Mouse (Mus musculus) heart, postnatal 14 days (tissue): ENCODE results near the gene Ifrd2. TPM values are rescaled to one million over a fixed set of nuclear protein-coding genes. Genes with fewer than 3 reads are reported as not detected.
"Not testable (repeated sequence)": the region's sequence is repeated elsewhere in the genome, so short reads cannot be mapped to it uniquely, and the experiment has no call there.

Source experiments
- DNase-seq, 2 experiments: peaks; one replicate each; pipeline ENCODE4 v3.0.0; 2021 to 2022
- intact Hi-C: fragments of 180-260 bp; cut with DNase I; formaldehyde crosslinking; loops from one replicate; pipeline ENCODE4 v1.15.1; 2025
- total RNA-seq, 2 experiments: library from RNA; stranded (reverse); gene quantifications; 2 replicates each; pipeline ENCODE4 v1.2.3; 2021

The Ifrd2 gene
- total RNA-seq, 2 experiments from 2014 or later: 36.7 to 47.1 TPM

DNA sequence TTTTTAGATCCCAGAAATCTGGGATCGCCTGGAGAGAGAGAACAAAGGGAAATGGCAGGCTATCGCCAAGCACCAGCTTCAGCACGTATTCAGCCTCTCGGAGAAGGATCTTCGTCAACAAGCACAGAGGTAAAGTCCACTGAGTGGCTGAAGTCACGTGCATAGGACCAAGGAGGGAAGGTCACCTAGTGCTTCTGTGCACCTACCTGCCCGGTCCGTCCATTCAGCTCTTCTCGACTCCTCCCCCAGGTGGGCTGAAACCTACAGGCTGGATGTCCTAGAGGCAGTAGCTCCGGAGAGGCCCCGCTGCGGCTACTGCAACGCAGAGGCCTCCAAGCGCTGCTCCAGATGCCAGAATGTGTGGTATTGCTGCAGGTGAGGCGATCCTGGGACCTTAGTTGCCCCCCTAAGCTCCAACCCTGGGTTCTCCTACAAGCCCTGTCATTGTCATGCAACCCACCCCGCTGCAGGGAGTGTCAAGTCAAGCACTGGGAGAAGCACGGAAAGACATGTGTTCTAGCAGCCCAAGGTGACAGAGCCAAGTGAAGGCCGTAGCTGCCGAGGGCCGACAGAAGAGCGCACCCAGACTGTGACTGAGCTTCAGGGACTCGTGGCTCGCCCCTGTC lies 36.8 kb upstream of the Ifrd2 start:
- no peak for DNase-seq
- intact Hi-C loops: no loop called here

DNA sequence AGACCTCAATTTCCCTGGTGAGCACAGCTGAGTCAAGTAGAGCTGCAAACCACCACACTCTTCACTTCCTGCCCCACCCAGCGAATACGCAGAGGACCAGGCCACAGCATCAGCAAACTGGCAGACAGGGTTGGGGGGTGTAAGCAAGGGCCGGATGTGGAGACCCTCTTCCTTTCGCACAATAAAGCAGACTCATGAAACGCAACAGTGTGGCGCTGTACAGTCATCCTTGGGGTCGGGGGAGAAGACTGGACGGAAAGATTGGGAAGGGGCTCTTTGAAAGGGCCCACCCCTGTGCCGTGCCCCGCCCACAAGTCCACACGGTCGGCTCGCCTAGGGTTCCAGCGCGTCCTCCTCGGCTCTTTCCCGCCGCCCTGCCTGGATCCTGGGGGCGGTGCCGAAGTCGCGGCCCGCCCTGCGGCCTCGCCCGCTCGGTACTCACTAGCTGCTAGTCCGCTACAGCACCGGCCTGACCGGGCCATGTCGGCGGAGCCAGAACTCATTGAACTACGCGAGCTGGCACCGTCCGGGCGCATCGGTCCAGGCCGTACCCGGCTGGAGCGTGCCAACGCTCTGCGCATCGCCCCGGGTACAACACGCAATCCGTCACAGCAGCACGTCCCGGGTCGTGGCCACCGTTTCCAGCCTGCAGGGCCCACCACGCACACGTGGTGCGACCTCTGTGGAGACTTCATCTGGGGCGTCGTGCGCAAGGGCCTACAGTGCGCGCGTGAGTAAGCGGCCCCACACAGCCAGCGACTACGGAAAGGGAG lies 36.1 kb upstream of the Ifrd2 start, which contains the start of gene Rassf1:
Gene Rassf1, plus strand, starts transcription at position 439 of the 773 bp plus-strand sequence.
- intact Hi-C loops: no loop called here
- peak; percentile 77 to 81 for DNase-seq

DNA sequence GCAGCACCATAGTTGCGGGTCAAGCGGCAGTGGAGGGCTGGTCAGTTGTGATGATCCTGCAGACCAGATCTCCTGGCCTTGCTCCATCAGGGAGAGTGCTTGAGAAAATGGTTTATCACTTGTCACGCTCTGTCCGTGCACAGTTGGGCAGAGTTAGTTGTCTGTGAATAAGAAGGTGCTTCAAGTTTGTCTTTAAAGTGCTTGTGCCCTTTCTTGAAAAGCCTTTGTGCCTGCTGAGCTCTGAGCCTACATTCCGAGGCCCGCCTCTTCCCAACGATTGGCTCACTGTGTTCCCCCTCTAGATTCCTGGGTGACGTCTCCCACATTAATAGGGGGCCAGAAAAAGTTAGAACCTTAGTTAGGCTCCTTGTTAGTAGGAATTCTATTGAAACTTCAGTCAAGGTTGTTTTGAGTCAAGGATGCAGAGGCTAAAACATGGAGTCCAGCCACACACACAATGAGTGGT lies 35.5 kb upstream of the Ifrd2 start:
- intact Hi-C loops: no loop called here
- DNase-seq: no peak

- intact Hi-C loops: no loop called here
- DNase-seq: no peak
Measured at GRCm38 (mm10) chr9:107552690-107553393, 34.6 kb upstream of the Ifrd2 start.

DNA sequence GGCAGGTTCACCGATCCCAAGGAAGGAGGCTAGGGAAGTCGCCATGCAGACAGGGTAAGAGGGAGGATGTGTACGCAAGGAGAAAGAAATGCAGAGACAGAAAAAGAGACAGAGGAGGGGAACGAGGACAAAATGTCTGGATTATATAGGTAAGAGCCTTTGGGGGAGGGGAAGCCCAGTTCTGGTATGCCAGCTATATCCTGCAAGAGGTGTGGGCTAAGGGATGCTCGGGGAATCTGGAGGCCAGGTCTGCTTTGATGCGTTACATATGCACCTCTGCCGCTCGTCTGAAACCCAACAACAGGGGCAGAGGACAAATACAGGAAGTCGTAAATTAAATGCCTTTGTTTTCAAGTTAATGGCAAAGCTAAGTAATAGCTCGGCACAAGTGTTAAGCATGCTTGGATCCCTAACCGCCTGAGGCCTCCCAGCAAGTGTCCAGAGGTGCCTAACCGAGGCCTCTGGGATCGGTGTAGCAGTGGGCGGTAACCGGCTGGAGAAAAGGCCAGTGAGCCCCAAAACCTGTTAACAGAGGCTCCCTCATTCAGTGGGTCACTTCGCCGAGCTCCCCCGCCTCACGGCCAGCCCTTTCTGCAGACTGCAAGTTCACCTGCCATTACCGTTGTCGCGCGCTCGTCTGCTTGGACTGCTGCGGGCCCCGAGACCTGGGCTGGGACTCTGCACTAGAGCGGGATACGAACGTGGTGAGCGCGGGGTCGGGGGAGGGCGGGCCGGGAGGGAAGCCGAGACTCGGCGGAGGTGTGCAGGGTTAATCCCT lies 33.7 kb upstream of the Ifrd2 start:
- intact Hi-C loops: no loop called here

DNA sequence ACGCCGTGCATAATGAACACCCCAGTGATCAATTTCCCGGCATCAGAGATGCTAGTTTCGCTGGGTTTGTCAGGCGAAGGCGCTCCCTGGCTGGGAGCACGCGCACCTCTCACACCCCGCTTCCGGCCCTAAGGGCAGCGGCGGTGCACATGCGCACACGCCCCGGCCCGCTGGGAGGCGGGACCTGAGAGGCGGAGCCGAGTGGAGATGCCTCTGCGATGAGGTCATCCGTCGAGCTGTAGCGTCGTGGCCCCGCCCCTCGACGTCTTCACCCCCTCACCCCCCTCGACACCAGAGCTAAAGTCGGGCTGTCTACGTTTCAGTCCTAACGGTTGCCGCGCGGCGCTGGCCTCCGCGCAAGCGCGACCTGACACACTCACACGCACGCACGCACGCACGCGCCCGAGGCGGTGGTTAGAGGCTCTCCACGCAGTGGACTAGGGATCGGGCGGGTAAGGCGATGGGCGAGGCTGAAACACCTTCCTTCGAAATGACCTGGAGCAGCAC lies 33.1 kb upstream of the Ifrd2 start:
- intact Hi-C loops: no loop called here

More for the DNA sequence above, 33.7 kb upstream of the Ifrd2 start:
- DNase-seq: peak in 1 of 2 experiments; percentile 38

GRCm38 (mm10) chr9:107555031-107555457 lies 32.4 kb upstream of the Ifrd2 start:
- intact Hi-C loops: no loop called here
- DNase-seq: peak; percentile 73

More for the DNA sequence above, 33.1 kb upstream of the Ifrd2 start:
- peak; percentile 96 for DNase-seq

DNA sequence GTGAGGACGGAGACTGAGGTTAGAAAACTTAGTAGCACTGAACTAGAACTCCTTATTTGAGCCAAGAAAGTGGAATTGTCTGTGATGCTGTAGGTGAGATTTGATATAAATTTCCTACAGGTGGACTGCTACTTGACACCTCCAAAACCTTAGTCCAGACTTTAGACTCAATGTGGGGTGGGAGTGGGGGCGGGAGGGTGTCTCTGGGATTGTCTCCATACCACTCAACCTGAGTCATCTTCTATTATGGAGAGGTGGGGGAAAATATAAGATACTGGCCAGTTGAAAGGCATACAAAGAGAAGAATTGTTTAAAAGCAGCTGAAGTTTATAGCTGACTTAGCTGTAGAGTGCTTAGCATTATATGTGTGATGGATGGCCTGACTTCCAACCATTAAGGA lies 31.7 kb upstream of the Ifrd2 start:
- intact Hi-C loops: no loop called here

GRCm38 (mm10) chr9:107556346-107556745 lies 31.1 kb upstream of the Ifrd2 start:
- intact Hi-C loops: no loop called here
- no peak for DNase-seq

More for the DNA sequence above, 31.7 kb upstream of the Ifrd2 start:
- DNase-seq: no peak

DNA sequence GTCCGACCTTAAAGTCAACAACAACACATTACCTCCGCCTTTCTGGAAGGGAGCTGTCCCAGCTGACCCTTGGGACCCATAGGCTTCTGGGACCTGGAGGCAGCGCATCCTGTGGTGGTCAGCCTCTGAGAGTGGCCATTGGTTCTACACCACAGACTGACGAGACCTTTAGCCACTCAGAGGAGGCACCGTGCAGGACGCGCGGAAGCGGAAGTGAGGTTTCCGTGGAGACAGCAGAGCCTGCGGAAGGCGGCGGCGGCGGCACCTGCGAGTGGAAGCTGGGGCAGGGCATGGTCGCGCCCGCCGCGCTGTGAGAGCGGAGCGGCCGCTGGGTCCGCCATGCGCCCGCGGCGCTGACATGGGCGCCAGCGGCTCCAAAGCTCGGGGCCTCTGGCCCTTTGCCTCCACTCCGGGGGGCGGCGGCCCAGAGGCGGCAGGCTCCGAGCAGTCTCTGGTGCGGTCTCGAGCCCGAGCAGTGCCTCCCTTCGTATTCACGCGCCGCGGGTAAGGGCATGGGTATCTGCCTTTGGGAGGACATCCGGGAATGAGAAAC lies 24.3 kb upstream of the Ifrd2 start, which contains the start of gene Tusc2:
Gene Tusc2, plus strand, starts transcription at position 227 of the 553 bp plus-strand sequence.
- intact Hi-C loops: no loop called here
- DNase-seq: peak; percentile 92 to 94

GRCm38 (mm10) chr9:107565556-107565955 lies 21.9 kb upstream of the Ifrd2 start:
- DNase-seq, intact Hi-C loops: not testable (repeated sequence)

DNA sequence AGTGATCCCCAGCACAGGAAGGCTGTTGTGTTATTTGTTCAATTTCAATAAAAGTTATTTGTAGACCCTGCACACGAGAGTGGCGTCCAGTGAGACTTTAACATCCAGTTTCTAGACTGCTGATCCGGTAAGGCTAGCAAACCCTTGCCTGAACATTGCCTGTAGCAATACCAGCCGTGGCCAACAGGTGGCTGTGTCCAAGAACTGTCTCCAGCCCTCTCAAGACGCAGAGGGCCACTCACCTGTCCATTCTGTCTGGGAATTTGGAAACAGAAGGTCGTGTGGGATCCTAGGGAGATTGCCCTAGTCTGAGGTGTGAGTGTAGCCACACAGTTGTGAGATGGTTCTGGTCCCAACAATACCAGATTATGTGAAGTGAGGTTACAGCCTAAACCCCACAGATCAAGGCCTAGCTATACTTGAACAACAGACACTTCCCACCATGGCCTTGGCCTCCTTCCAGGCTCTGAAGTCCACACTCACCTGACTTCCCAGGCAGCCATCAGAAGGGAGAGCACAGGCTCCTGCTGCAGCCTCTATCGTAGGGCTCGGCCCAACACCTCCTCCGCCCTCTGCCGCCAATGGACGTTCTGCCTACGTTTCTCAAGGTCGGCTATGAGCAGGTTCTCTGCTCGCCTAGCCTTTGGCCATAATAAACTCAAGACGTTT lies 21.3 kb upstream of the Ifrd2 start:
- DNase-seq: peak; percentile 86 to 93
- intact Hi-C loops: no loop called here

GRCm38 (mm10) chr9:107566855-107567254 lies 20.6 kb upstream of the Ifrd2 start:
- DNase-seq: peak in 1 of 2 experiments; percentile 52
- intact Hi-C loops: no loop called here

DNA sequence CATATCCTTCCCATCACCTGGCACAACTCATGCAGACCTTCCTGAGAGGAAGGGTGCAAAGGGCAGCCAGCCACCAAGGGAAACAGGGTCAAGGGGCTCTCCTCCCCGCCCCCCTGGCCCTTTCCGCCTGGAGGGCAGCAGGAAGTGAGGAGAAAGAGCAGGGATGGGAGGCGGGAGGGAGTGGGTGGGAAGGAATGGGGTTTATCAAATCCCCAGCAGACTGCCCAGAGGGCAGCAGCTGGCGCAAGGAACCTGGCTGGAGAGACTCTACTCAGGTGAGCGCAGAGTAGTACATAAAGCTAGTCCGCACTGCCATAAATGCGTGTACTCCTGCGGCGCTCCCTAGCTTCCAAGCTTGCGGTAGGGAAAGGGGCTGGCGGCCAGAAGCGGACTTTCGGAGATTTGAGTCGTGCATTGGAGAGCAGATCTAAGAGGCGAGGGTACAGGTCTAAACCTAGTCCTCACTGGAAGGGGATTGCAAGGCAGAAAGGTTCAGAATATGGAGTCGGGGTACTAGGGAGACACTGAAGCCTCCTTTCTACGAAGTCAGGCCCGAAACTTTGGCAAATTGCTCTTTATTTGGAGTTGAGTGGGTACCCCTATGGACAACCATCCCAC lies 19.6 kb upstream of the Ifrd2 start, which contains the start of gene Hyal2:
Gene Hyal2, plus strand, starts transcription at position 244 of the 618 bp plus-strand sequence.
- peak in 1 of 2 experiments; percentile 40 for DNase-seq

GRCm38 (mm10) chr9:107568331-107569261 lies 18.8 kb upstream of the Ifrd2 start:
- intact Hi-C loops: no loop called here
- DNase-seq: peak; percentile 86 to 87

More for the DNA sequence above, 19.6 kb upstream of the Ifrd2 start, which contains the start of gene Hyal2:
- intact Hi-C loops: no loop called here

- intact Hi-C loops: no loop called here
- no peak for DNase-seq
Measured at GRCm38 (mm10) chr9:107569270-107569669, 18.2 kb upstream of the Ifrd2 start.

DNA sequence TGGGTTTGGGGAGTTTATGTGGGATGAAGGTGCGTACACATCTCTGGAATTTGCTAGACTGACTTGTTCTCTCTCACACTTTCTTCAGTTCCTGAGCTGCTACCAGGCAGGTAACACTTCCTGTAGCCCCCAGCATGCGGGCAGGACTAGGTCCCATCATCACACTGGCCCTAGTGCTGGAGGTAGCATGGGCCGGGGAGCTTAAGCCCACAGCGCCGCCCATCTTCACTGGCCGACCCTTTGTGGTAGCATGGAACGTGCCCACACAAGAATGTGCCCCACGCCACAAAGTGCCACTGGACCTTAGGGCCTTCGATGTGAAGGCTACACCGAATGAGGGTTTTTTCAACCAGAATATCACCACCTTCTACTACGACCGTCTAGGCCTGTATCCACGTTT lies 17.4 kb upstream of the Ifrd2 start:
- intact Hi-C loops: no loop called here
- no peak for DNase-seq
